Mouse (Mus musculus): ENCODE measurements around the gene Gosr1.

GRCm38 (mm10) chr11:76797236-76797635, 33.9 kb upstream of the Gosr1 start:
- TF ChIP-seq CTCF (IDR thresholded peaks at IDR 0.05; ENCODE audit: borderline replicate concordance, control insufficient read depth, extremely low read depth, insufficient read depth, low read length, poor library complexity) (no peak), POLR2A (IDR thresholded peaks at IDR 0.05; ENCODE audit: control insufficient read depth, extremely low read depth, insufficient read depth, low read length, poor library complexity) (no peak)

All from thymus, adult 2 months (tissue).